Mouse (Mus musculus): ENCODE data around the gene Tmprss15.

Tmprss15 gene

GRCm38 (mm10) chr16:78922644-78923043 is 168.3 kb downstream of the Tmprss15 start:
- DNase-seq (ENCODE audit: low read depth, low spot score) = no peak

All from forelimb bud, embryonic 11.5 days (tissue).